In genomic region chr11:44685911-44686361, GRCm38 (mm10) we compare ENCODE assay signal across 8 mouse cellular contexts.
DNase-seq lines count a peak whose midpoint lies in the region; ATAC-seq and TF ChIP-seq lines count a peak whose summit lies in the region.

No protein-coding gene starts in this region.

- no peak; the same call in 1 of the 2 replicates for TF ChIP-seq CTCF in kidney, postnatal 0 days (IDR thresholded peaks at IDR 0.05; ENCODE audit: low read depth)

- intact Hi-C loops in heart, postnatal 25 days (cut with DNase I) = loop anchor here (2.0 kb wide), 1 partner anchor 67 kb away; no protein-coding TSS in a partner anchor

- H3K36me3 ChIP-seq in embryonic facial prominence, embryonic 14.5 days (ENCODE audit: control insufficient read depth, insufficient read depth, low read length) = no peaks in the 10 kb centered on the region
- no peaks in the 10 kb centered on the region for H3K36me3 ChIP-seq in kidney, postnatal 0 days (ENCODE audit: insufficient read depth, low read length)
- no peaks in the 10 kb centered on the region for H3K36me3 ChIP-seq in neural tube, embryonic 12.5 days

- DNase-seq in heart, adult 8-10 months (ENCODE audit: low spot score) = peak; percentile 57
- DNase-seq in heart, postnatal 25 days (ENCODE audit: low spot score) = no peak
- DNase-seq in embryonic facial prominence, embryonic 14.5 days (ENCODE audit: low spot score) = peak; percentile 71
- DNase-seq in kidney, postnatal 0 days (ENCODE audit: low spot score) = peak; percentile 90
- no peak for DNase-seq in ovary, adult 18-20 months (ENCODE audit: low spot score)
- DNase-seq in frontal cortex, postnatal 10 days (ENCODE audit: low spot score in 2 of 2) = no peak

- peak overlapping the region; percentile 10; the same call in 1 of the 2 replicates for H3K4me3 ChIP-seq in embryonic facial prominence, embryonic 14.5 days (ENCODE audit: low read depth, low read length)
- H3K4me3 ChIP-seq in kidney, postnatal 0 days (replicated peaks; ENCODE audit: low read depth, low read length) = 0 out of 2 replicates have a peak overlapping the region, but pooled peaks have one; percentile 3
- H3K4me3 ChIP-seq in neural tube, embryonic 12.5 days = no peak overlapping the region

- no peaks in the 10 kb centered on the region for H3K27me3 ChIP-seq in embryonic facial prominence, embryonic 14.5 days (replicated peaks; ENCODE audit: control insufficient read depth, insufficient read depth, low read length)
- no peaks in the 10 kb centered on the region for H3K27me3 ChIP-seq in kidney, postnatal 0 days (ENCODE audit: insufficient read depth, low read length)
- H3K27me3 ChIP-seq in neural tube, embryonic 12.5 days (replicated peaks) = no peaks in the 10 kb centered on the region

- no peak for ATAC-seq in embryonic facial prominence, embryonic 14.5 days (ENCODE audit: low read depth)
- ATAC-seq in kidney, postnatal 0 days (replicated peaks; ENCODE audit: low FRiP score, low read depth) = peak; percentile 63; the same call in 1 of the 2 replicates
- no peak for ATAC-seq in neural tube, embryonic 12.5 days (ENCODE audit: low FRiP score, low read depth)
- ATAC-seq in granulocyte monocyte progenitor cell, adult 5-6 weeks (replicated peaks; ENCODE audit: poor library complexity, severe bottlenecking) = no peak

- H3K27ac ChIP-seq in embryonic facial prominence, embryonic 14.5 days (replicated peaks; ENCODE audit: low read depth, low read length) = peak overlapping the region; percentile 74
- peak overlapping the region; percentile 90 for H3K27ac ChIP-seq in kidney, postnatal 0 days
- H3K27ac ChIP-seq in neural tube, embryonic 12.5 days = no peak overlapping the region

- H3K9ac ChIP-seq in embryonic facial prominence, embryonic 14.5 days (ENCODE audit: low read depth, low read length) = no peak overlapping the region
- no peak overlapping the region for H3K9ac ChIP-seq in kidney, postnatal 0 days (ENCODE audit: low read depth, low read length)
- no peak overlapping the region for H3K9ac ChIP-seq in neural tube, embryonic 12.5 days

- H3K9me3 ChIP-seq in embryonic facial prominence, embryonic 14.5 days (ENCODE audit: control insufficient read depth, low read length) = no peaks in the 10 kb centered on the region
- H3K9me3 ChIP-seq in kidney, postnatal 0 days (replicated peaks; ENCODE audit: low read length) = no peaks in the 10 kb centered on the region
- no peaks in the 10 kb centered on the region for H3K9me3 ChIP-seq in neural tube, embryonic 12.5 days

- 21% methylated on average over 21 of the region's 21 CpGs for WGBS in embryonic facial prominence, embryonic 14.5 days
- 14% methylated on average over 21 of the region's 21 CpGs for WGBS in kidney, postnatal 0 days
- 19% methylated on average over 21 of the region's 21 CpGs for WGBS in neural tube, embryonic 12.5 days

- peaks cover 42% of the 10 kb centered on the region for H3K4me1 ChIP-seq in embryonic facial prominence, embryonic 14.5 days (ENCODE audit: control insufficient read depth, insufficient read depth, low read length)
- peaks cover 12% of the 10 kb centered on the region; the same call in 1 of the 2 replicates for H3K4me1 ChIP-seq in kidney, postnatal 0 days (replicated peaks; ENCODE audit: insufficient read depth, low read length)
- peaks cover 35% of the 10 kb centered on the region for H3K4me1 ChIP-seq in neural tube, embryonic 12.5 days

- H3K4me2 ChIP-seq in embryonic facial prominence, embryonic 14.5 days (ENCODE audit: low read depth, low read length) = peak overlapping the region; percentile 51
- H3K4me2 ChIP-seq in kidney, postnatal 0 days (ENCODE audit: low read length) = peak overlapping the region; percentile 35
- H3K4me2 ChIP-seq in neural tube, embryonic 12.5 days (replicated peaks) = peak overlapping the region; percentile 42

Comparison
In these comparisons a context has a peak if more than half of its experiments do, and no peak if none do; other contexts are left out.
1. DNase-seq: peak in heart, adult 8-10 months (single experiment), embryonic facial prominence, embryonic 14.5 days (single experiment) and kidney, postnatal 0 days (single experiment); none in heart, postnatal 25 days (single experiment), ovary, adult 18-20 months (single experiment) and frontal cortex, postnatal 10 days (0 of 2).
2. Peak in every context shown above with its lines, with median percentiles within 50 percentile points of each other: H3K4me2 ChIP-seq.